Mouse (Mus musculus) testis, adult 2 months (tissue): ENCODE data around the gene Usf3. TPM values are rescaled to one million over a fixed set of nuclear protein-coding genes. Genes with fewer than 3 reads are reported as not detected.

Experiments used
- H3K27ac ChIP-seq: fragments of 200-500 bp; 2 replicates; pipeline ENCODE4 v1.5.1; 2012; ENCODE audit warnings: low read depth, low read length; ENCODE audit not compliant: control insufficient read depth, insufficient read depth
- H3K27me3 ChIP-seq: fragments of 200-500 bp; 2 replicates; pipeline ENCODE4 v1.6.1; 2012; ENCODE audit warnings: mild to moderate bottlenecking, low read length, moderate library complexity; ENCODE audit not compliant: control insufficient read depth, insufficient read depth
- H3K36me3 ChIP-seq: fragments of 200-500 bp; 2 replicates; pipeline ENCODE4 v1.6.1; 2012; ENCODE audit warnings: mild to moderate bottlenecking, low read length; ENCODE audit not compliant: control insufficient read depth, insufficient read depth
- H3K4me1 ChIP-seq: fragments of 200-500 bp; 2 replicates; pipeline ENCODE4 v1.6.1; 2012; ENCODE audit warnings: low read length; ENCODE audit not compliant: control insufficient read depth, insufficient read depth
- H3K4me3 ChIP-seq: fragments of 200-500 bp; 2 replicates; pipeline ENCODE4 v1.5.1; 2012; ENCODE audit warnings: low read depth, mild to moderate bottlenecking, low read length, moderate library complexity, mixed read lengths; ENCODE audit not compliant: control insufficient read depth
- CTCF ChIP-seq: fragments of 200-500 bp; IDR thresholded peaks from 2 replicates; pipeline ENCODE4 v1.5.1; 2012; ENCODE audit warnings: low read depth, mild to moderate bottlenecking, inconsistent platforms, low read length, moderate library complexity; ENCODE audit not compliant: control insufficient read depth, insufficient read depth, insufficient replicate concordance
- POLR2A ChIP-seq: fragments of 200-500 bp; IDR thresholded peaks from 2 replicates; pipeline ENCODE4 v1.6.1; 2012; ENCODE audit warnings: low read depth, mild to moderate bottlenecking, inconsistent platforms, low read length, moderate library complexity; ENCODE audit not compliant: control insufficient read depth
- polyA plus RNA-seq: library from polyadenylated mRNA; depleted of rRNA; stranded (reverse); fragments of >200 nt; gene quantifications from 2 replicates; pipeline ENCODE4 v1.2.3, GENCODE M21; 2012

The Usf3 gene
- polyA plus RNA-seq, 1 experiment: 3.9 TPM

GRCm38 (mm10) chr16:44190032-44190431 is 17.0 kb downstream of the Usf3 start:
- Histone ChIP-seq H3K27ac (no peak overlapping the region), H3K4me3 (no peak overlapping the region), H3K36me3 (no peaks in the 10 kb centered on the region), H3K27me3 (no peaks in the 10 kb centered on the region), H3K4me1 (no peaks in the 10 kb centered on the region)
- TF ChIP-seq POLR2A (no peak), CTCF (no peak)

GRCm38 (mm10) chr16:44190968-44191367 is 17.9 kb downstream of the Usf3 start:
- Histone ChIP-seq H3K27ac (no peak overlapping the region), H3K27me3 (no peaks in the 10 kb centered on the region), H3K36me3 (no peaks in the 10 kb centered on the region), H3K4me1 (no peaks in the 10 kb centered on the region), H3K4me3 (no peak overlapping the region)
- TF ChIP-seq CTCF (no peak), POLR2A (no peak)

- H3K36me3 ChIP-seq: no peaks in the 10 kb centered on the region
- TF ChIP-seq CTCF: no peak
- no peak for TF ChIP-seq POLR2A
Observed at GRCm38 (mm10) chr16:44199066-44199703, 26.1 kb downstream of the Usf3 start.

GRCm38 (mm10) chr16:44200146-44200545 is 27.1 kb downstream of the Usf3 start:
- Histone ChIP-seq H3K4me1 (no peaks in the 10 kb centered on the region), H3K27ac (no peak overlapping the region), H3K36me3 (no peaks in the 10 kb centered on the region)

More at GRCm38 (mm10) chr16:44199066-44199703, 26.1 kb downstream of the Usf3 start:
- Histone ChIP-seq H3K4me3 (no peak overlapping the region), H3K27me3 (no peaks in the 10 kb centered on the region), H3K4me1 (no peaks in the 10 kb centered on the region), H3K27ac (no peak overlapping the region)

GRCm38 (mm10) chr16:44204331-44204730 is 31.3 kb downstream of the Usf3 start:
- Histone ChIP-seq H3K27me3 (no peaks in the 10 kb centered on the region), H3K4me3 (no peak overlapping the region), H3K36me3 (no peaks in the 10 kb centered on the region), H3K4me1 (no peaks in the 10 kb centered on the region), H3K27ac (no peak overlapping the region)
- no peak for TF ChIP-seq CTCF
- no peak for TF ChIP-seq POLR2A

More at GRCm38 (mm10) chr16:44200146-44200545, 27.1 kb downstream of the Usf3 start:
- H3K4me3 ChIP-seq: no peak overlapping the region
- TF ChIP-seq CTCF (no peak), POLR2A (no peak)
- no peaks in the 10 kb centered on the region for H3K27me3 ChIP-seq

GRCm38 (mm10) chr16:44205973-44206372 is 32.9 kb downstream of the Usf3 start:
- Histone ChIP-seq H3K36me3 (no peaks in the 10 kb centered on the region), H3K27ac (no peak overlapping the region), H3K4me1 (no peaks in the 10 kb centered on the region), H3K27me3 (no peaks in the 10 kb centered on the region), H3K4me3 (no peak overlapping the region)
- TF ChIP-seq CTCF (no peak), POLR2A (no peak)

GRCm38 (mm10) chr16:44210156-44211053 is 37.4 kb downstream of the Usf3 start:
- no peak overlapping the region for H3K4me3 ChIP-seq
- no peaks in the 10 kb centered on the region for H3K4me1 ChIP-seq
- no peak overlapping the region for H3K27ac ChIP-seq
- H3K36me3 ChIP-seq: no peaks in the 10 kb centered on the region
- TF ChIP-seq CTCF (no peak), POLR2A (no peak)
- H3K27me3 ChIP-seq: no peaks in the 10 kb centered on the region
